Mouse (Mus musculus): ENCODE measurements around the gene Galnt14. TPM values are rescaled to one million over a fixed set of nuclear protein-coding genes. Genes with fewer than 3 reads are reported as not detected.

Galnt14 gene
- polyA plus RNA-seq, 1 experiment from 2014 or later, result 16.9 TPM

GRCm38 (mm10) chr17:73518359-73518758, 191.9 kb downstream of the Galnt14 start:
- H3K27me3 ChIP-seq, result no peaks in the 10 kb centered on the region
- no peak for ATAC-seq
- no peak overlapping the region for H3K9ac ChIP-seq (replicated peaks)
- H3K36me3 ChIP-seq, result no peaks in the 10 kb centered on the region
- peaks cover 8% of the 10 kb centered on the region; the same call in 1 of the 2 replicates for H3K4me1 ChIP-seq (replicated peaks)
- H3K4me2 ChIP-seq (replicated peaks), result no peak overlapping the region
- H3K9me3 ChIP-seq, result no peaks in the 10 kb centered on the region
- no peak overlapping the region for H3K27ac ChIP-seq
- 50% methylated on average over 1 of the region's 1 CpGs for WGBS
- H3K4me3 ChIP-seq (replicated peaks), result no peak overlapping the region

GRCm38 (mm10) chr17:73515506-73515905, 194.7 kb downstream of the Galnt14 start:
- Histone ChIP-seq H3K9me3 (no peaks in the 10 kb centered on the region), H3K4me2 (replicated peaks) (no peak overlapping the region), H3K4me1 (replicated peaks) (peaks cover 8% of the 10 kb centered on the region; the same call in 1 of the 2 replicates), H3K9ac (replicated peaks) (no peak overlapping the region), H3K27ac (no peak overlapping the region), H3K27me3 (no peaks in the 10 kb centered on the region), H3K4me3 (replicated peaks) (no peak overlapping the region), H3K36me3 (no peaks in the 10 kb centered on the region)
- 91% methylated on average over 3 of the region's 3 CpGs for WGBS
- ATAC-seq, result no peak

GRCm38 (mm10) chr17:73514862-73515261, 195.4 kb downstream of the Galnt14 start:
- H3K27ac ChIP-seq, result no peak overlapping the region
- H3K4me3 ChIP-seq (replicated peaks), result no peak overlapping the region
- no peaks in the 10 kb centered on the region for H3K36me3 ChIP-seq
- H3K9ac ChIP-seq (replicated peaks), result no peak overlapping the region
- no peak for ATAC-seq
- no peaks in the 10 kb centered on the region for H3K9me3 ChIP-seq
- peaks cover 8% of the 10 kb centered on the region; the same call in 1 of the 2 replicates for H3K4me1 ChIP-seq (replicated peaks)
- WGBS, result 92% methylated on average over 1 of the region's 1 CpGs
- H3K27me3 ChIP-seq, result no peaks in the 10 kb centered on the region
- H3K4me2 ChIP-seq (replicated peaks), result no peak overlapping the region

GRCm38 (mm10) chr17:73514258-73514657, 196.0 kb downstream of the Galnt14 start:
- Histone ChIP-seq H3K4me1 (replicated peaks) (peaks cover 8% of the 10 kb centered on the region; the same call in 1 of the 2 replicates), H3K9me3 (no peaks in the 10 kb centered on the region), H3K36me3 (no peaks in the 10 kb centered on the region), H3K4me2 (replicated peaks) (no peak overlapping the region), H3K4me3 (replicated peaks) (no peak overlapping the region), H3K27ac (no peak overlapping the region), H3K27me3 (no peaks in the 10 kb centered on the region), H3K9ac (replicated peaks) (no peak overlapping the region)
- WGBS, result 82% methylated on average over 4 of the region's 4 CpGs
- ATAC-seq, result no peak

- WGBS, result 79% methylated on average over 5 of the region's 5 CpGs
- Histone ChIP-seq H3K4me2 (replicated peaks) (no peak overlapping the region), H3K27ac (no peak overlapping the region), H3K27me3 (no peaks in the 10 kb centered on the region), H3K9me3 (no peaks in the 10 kb centered on the region), H3K9ac (replicated peaks) (no peak overlapping the region), H3K4me1 (replicated peaks) (peaks cover 5% of the 10 kb centered on the region), H3K4me3 (replicated peaks) (no peak overlapping the region), H3K36me3 (no peaks in the 10 kb centered on the region)
- ATAC-seq, result no peak
Observed at GRCm38 (mm10) chr17:73512844-73513243, 197.4 kb downstream of the Galnt14 start.

- ATAC-seq, result peak; percentile 90
- WGBS, result 42% methylated on average over 13 of the region's 13 CpGs
- no peak overlapping the region for H3K4me3 ChIP-seq (replicated peaks)
- H3K9ac ChIP-seq (replicated peaks), result no peak overlapping the region
- H3K4me2 ChIP-seq (replicated peaks), result no peak overlapping the region
- peaks cover 9% of the 10 kb centered on the region for H3K4me1 ChIP-seq (replicated peaks)
- peak overlapping the region; percentile 48; the same call in 1 of the 2 replicates for H3K27ac ChIP-seq
- no peaks in the 10 kb centered on the region for H3K27me3 ChIP-seq
- H3K36me3 ChIP-seq, result no peaks in the 10 kb centered on the region
- H3K9me3 ChIP-seq, result no peaks in the 10 kb centered on the region
Observed at GRCm38 (mm10) chr17:73507804-73508535, 202.3 kb downstream of the Galnt14 start.

GRCm38 (mm10) chr17:73504111-73504510, 206.1 kb downstream of the Galnt14 start:
- Histone ChIP-seq H3K9me3 (no peaks in the 10 kb centered on the region), H3K4me2 (replicated peaks) (no peak overlapping the region)
- 91% methylated on average over 4 of the region's 4 CpGs for WGBS

GRCm38 (mm10) chr17:73502613-73503012, 207.6 kb downstream of the Galnt14 start:
- Histone ChIP-seq H3K9ac (replicated peaks) (no peak overlapping the region), H3K27me3 (no peaks in the 10 kb centered on the region), H3K4me1 (replicated peaks) (peaks cover 2% of the 10 kb centered on the region), H3K27ac (no peak overlapping the region), H3K4me3 (replicated peaks) (no peak overlapping the region), H3K9me3 (no peaks in the 10 kb centered on the region), H3K36me3 (no peaks in the 10 kb centered on the region), H3K4me2 (replicated peaks) (no peak overlapping the region)
- ATAC-seq, result no peak
- WGBS, result 83% methylated on average over 4 of the region's 4 CpGs

More at GRCm38 (mm10) chr17:73504111-73504510, 206.1 kb downstream of the Galnt14 start:
- Histone ChIP-seq H3K36me3 (no peaks in the 10 kb centered on the region), H3K27me3 (no peaks in the 10 kb centered on the region), H3K4me3 (replicated peaks) (no peak overlapping the region), H3K9ac (replicated peaks) (no peak overlapping the region), H3K4me1 (replicated peaks) (peaks cover 9% of the 10 kb centered on the region), H3K27ac (no peak overlapping the region)
- ATAC-seq, result no peak

GRCm38 (mm10) chr17:73489519-73489918, 220.7 kb downstream of the Galnt14 start:
- H3K4me3 ChIP-seq (replicated peaks), result no peak overlapping the region
- ATAC-seq, result peak; percentile 11; the same call in 1 of the 2 replicates
- no peaks in the 10 kb centered on the region for H3K9me3 ChIP-seq
- no peak overlapping the region for H3K4me2 ChIP-seq (replicated peaks)
- peaks cover 29% of the 10 kb centered on the region for H3K4me1 ChIP-seq (replicated peaks)
- WGBS, result 51% methylated on average over 4 of the region's 4 CpGs
- no peaks in the 10 kb centered on the region for H3K27me3 ChIP-seq
- H3K9ac ChIP-seq (replicated peaks), result no peak overlapping the region
- H3K27ac ChIP-seq, result peak overlapping the region; percentile 45
- H3K36me3 ChIP-seq, result 0 out of 2 replicates have a peak, but pooled peaks cover 3% of the 10 kb centered on the region

- peak; percentile 68 for ATAC-seq
- WGBS, result 14% methylated on average over 13 of the region's 13 CpGs
- H3K9me3 ChIP-seq, result no peaks in the 10 kb centered on the region
- H3K4me3 ChIP-seq (replicated peaks), result no peak overlapping the region
- H3K4me1 ChIP-seq (replicated peaks), result peaks cover 29% of the 10 kb centered on the region
- H3K9ac ChIP-seq (replicated peaks), result 0 out of 2 replicates have a peak overlapping the region, but pooled peaks have one; percentile 5
- H3K27ac ChIP-seq, result peak overlapping the region; percentile 68
- H3K27me3 ChIP-seq, result no peaks in the 10 kb centered on the region
- H3K36me3 ChIP-seq, result no peaks in the 10 kb centered on the region
- H3K4me2 ChIP-seq (replicated peaks), result peak overlapping the region; percentile 37
Observed at GRCm38 (mm10) chr17:73487792-73488191, 222.5 kb downstream of the Galnt14 start.

- 58% methylated on average over 3 of the region's 3 CpGs for WGBS
- Histone ChIP-seq H3K4me2 (replicated peaks) (0 out of 2 replicates have a peak overlapping the region, but pooled peaks have one; percentile 37), H3K27me3 (no peaks in the 10 kb centered on the region), H3K27ac (peak overlapping the region; percentile 68; the same call in 1 of the 2 replicates), H3K4me1 (replicated peaks) (peaks cover 29% of the 10 kb centered on the region), H3K9ac (replicated peaks) (no peak overlapping the region), H3K4me3 (replicated peaks) (no peak overlapping the region), H3K9me3 (no peaks in the 10 kb centered on the region), H3K36me3 (no peaks in the 10 kb centered on the region)
- ATAC-seq, result peak; percentile 55
Observed at GRCm38 (mm10) chr17:73487380-73487779, 222.9 kb downstream of the Galnt14 start.
